Mouse (Mus musculus) bone marrow, adult 2 months (tissue): ENCODE measurements around the gene Synpo2l.

Source experiments
- CTCF ChIP-seq: fragments of 200-500 bp; IDR thresholded peaks from 2 replicates; pipeline ENCODE4 v1.5.1; 2011; ENCODE audit warnings: low read length, control low read depth; ENCODE audit not compliant: control insufficient read depth, insufficient read depth
- POLR2A ChIP-seq: fragments of 200-500 bp; IDR thresholded peaks from 2 replicates; pipeline ENCODE4 v1.6.1; 2011; ENCODE audit warnings: low read depth, mild to moderate bottlenecking, control low read depth, low read length, borderline replicate concordance; ENCODE audit not compliant: control insufficient read depth

- TF ChIP-seq CTCF: no peak
- no peak for TF ChIP-seq POLR2A
Measured at GRCm38 (mm10) chr14:20667469-20667868, 685 bp downstream of the Synpo2l start.
